Mouse (Mus musculus): ENCODE measurements around the gene Krtap4-16. TPM values are rescaled to one million over a fixed set of nuclear protein-coding genes. Genes with fewer than 3 reads are reported as not detected.
"Not testable (repeated sequence)": the region's sequence is repeated elsewhere in the genome, so short reads cannot be mapped to it uniquely, and the experiment has no call there.

Gene Krtap4-16
- not detected in 2 replicates for polyA plus RNA-seq (2012)

GRCm38 (mm10) chr11:99851508-99851907 is at the start of gene Krtap4-16:
TSS of gene Krtap4-16 (minus strand) at chr11:99851608.
- no peak for TF ChIP-seq GATA1 (IDR thresholded peaks at IDR 0.05; ENCODE audit: low read length)

- not testable (repeated sequence) for TF ChIP-seq GATA1 (IDR thresholded peaks at IDR 0.05; ENCODE audit: low read length)
Measured at GRCm38 (mm10) chr11:99878887-99879286, 27.5 kb upstream of the Krtap4-16 start, which contains the start of gene Gm11567. TSS of gene Gm11567 (plus strand) at chr11:99879187.

DNA sequence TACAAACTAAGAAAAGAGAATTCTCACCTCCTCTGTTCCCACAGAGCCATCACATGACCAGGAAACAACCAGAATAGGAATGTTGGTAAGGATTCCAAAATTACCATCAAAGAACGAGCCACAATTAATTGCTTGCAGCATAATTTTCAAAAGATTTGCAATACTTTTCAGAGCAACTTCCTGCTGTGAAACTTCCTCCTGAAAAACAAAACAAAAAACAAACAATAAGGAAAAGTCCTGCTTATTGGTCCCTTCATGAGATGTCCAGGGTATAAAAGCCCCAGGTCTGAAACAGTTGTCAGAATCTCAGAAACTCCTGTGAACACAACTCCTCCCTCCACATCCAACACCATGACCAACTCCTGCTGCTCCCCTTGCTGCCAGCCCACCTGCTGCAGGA is 21.7 kb upstream of the Krtap4-16 start, which contains the start of gene Krtap9-1:
Gene Krtap9-1 (plus strand): TSS at position 301 of the 400 bp plus-strand sequence.
- TF ChIP-seq GATA1 (IDR thresholded peaks at IDR 0.05; ENCODE audit: low read length) = not testable (repeated sequence)

- not testable (repeated sequence) for TF ChIP-seq GATA1 (IDR thresholded peaks at IDR 0.05; ENCODE audit: low read length)
Measured at GRCm38 (mm10) chr11:99864176-99864575, 12.8 kb upstream of the Krtap4-16 start, which contains the start of gene Gm11559. TSS of gene Gm11559 (plus strand) at chr11:99864476.

- TF ChIP-seq GATA1 (IDR thresholded peaks at IDR 0.05; ENCODE audit: low read length) = no peak
Measured at GRCm38 (mm10) chr11:99858761-99859160, 7.4 kb upstream of the Krtap4-16 start.

GRCm38 (mm10) chr11:99857617-99858016 is 6.2 kb upstream of the Krtap4-16 start, which contains the start of gene Gm11568:
TSS of gene Gm11568 (plus strand) at chr11:99857917.
- no peak for TF ChIP-seq GATA1 (IDR thresholded peaks at IDR 0.05; ENCODE audit: low read length)

DNA sequence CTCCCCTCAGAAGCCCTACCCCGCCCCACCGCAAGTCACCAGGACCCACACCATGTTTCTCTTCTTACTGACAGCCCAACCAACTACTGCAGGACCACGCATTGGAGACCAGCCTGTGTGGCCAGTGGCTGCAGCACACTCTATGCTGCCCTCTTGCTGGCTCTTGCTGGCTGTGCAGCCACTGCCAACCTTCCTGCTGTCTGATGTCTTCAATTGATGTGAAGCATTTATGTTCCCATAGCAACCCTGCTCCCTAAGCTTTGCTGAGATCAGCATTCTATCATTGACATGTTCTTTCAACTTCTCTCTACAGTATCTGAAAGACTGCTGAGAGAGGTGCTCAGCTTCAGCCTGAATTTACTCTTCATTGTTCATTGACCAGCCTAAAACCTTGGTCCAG is 2.7 kb upstream of the Krtap4-16 start:
- TF ChIP-seq GATA1 (IDR thresholded peaks at IDR 0.05; ENCODE audit: low read length) = no peak

DNA sequence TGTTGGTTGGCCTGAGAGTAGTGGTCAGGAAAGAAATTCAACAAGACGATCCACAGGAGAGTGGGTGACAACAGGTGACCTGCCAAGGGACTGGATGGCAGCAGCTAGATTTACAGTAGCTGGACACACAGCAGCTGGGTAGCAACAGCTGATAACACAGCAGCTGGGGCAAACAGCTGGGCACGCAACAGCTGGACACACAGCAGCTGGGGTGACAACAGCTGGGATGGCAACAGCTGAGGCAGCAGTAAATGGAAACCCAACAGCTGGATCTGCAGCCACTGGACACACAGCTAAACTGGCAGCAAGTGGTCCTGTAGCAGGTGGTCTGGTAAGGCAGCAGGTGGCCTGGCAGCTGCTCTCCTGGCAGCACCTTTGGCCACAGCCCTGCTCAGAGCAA is 4.7 kb downstream of the Krtap4-16 start:
- TF ChIP-seq GATA1 (IDR thresholded peaks at IDR 0.05; ENCODE audit: low read length) = no peak

- TF ChIP-seq GATA1 (IDR thresholded peaks at IDR 0.05; ENCODE audit: low read length) = no peak
Measured at GRCm38 (mm10) chr11:99842185-99842584, 9.2 kb downstream of the Krtap4-16 start.

DNA sequence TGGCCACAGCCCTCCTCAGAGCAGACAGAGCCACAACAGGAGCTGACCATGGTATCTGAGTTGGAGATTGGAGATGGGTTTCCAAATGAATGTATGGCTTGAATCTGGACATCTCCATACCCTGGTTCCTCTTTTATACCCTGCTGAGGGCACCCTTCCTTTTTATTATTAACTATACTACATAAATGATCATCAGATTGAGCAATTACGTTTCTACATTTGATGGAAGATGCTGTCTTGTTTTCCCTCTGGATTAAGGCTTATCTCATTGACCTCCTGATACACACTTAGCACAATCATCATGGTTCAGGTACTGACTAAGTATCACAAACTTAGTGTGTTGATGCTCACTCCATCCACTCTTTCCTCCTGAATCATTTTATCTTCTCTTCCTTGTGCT is 13.4 kb downstream of the Krtap4-16 start, which contains the start of gene 2300003K06Rik:
Gene 2300003K06Rik (minus strand): TSS at position 101 of the 400 bp plus-strand sequence.
- TF ChIP-seq GATA1 (IDR thresholded peaks at IDR 0.05; ENCODE audit: low read length) = no peak

- not testable (repeated sequence) for TF ChIP-seq GATA1 (IDR thresholded peaks at IDR 0.05; ENCODE audit: low read length)
Measured at GRCm38 (mm10) chr11:99815566-99815965, 35.8 kb downstream of the Krtap4-16 start, which contains the start of gene Gm11564. TSS of gene Gm11564 (minus strand) at chr11:99815666.

- not testable (repeated sequence) for TF ChIP-seq GATA1 (IDR thresholded peaks at IDR 0.05; ENCODE audit: low read length)
Measured at GRCm38 (mm10) chr11:99809792-99810191, 41.6 kb downstream of the Krtap4-16 start, which contains the start of gene Krtap4-13. TSS of gene Krtap4-13 (minus strand) at chr11:99809892.

DNA sequence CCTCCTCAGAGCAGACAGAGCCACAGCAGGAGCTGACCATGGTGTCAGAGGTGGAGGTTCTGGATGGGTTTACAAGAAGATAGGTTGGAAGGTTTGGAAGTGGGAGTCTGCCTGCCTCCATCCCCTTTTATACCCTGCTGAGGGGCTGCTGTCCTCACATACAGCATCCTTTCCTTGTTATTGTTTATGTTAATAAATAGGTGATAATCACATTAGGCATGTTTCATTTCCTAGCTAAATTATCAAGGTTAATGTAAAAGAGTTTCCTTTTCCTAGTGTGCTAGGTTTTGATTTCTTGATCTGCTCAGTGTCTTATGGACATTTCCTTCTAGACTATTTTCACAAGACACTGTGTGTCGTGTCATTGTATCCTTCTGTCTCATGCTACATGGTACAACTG is 47.1 kb downstream of the Krtap4-16 start, which contains the start of gene Gm11554:
Gene Gm11554 (minus strand): TSS at position 101 of the 400 bp plus-strand sequence.
- TF ChIP-seq GATA1 (IDR thresholded peaks at IDR 0.05; ENCODE audit: low read length) = not testable (repeated sequence)

Other genes starting within 250 kb of the Krtap4-16 start
- gene Gm11938, start 248.3 kb downstream of the Krtap4-16 start, polyA plus RNA-seq (2012) = not detected in 2 replicates
- gene Gm11937, start 241.4 kb downstream of the Krtap4-16 start, polyA plus RNA-seq (2012) = not detected in 2 replicates
- gene Krtap2-4, start 236.8 kb downstream of the Krtap4-16 start, polyA plus RNA-seq (2012) = not detected in 2 replicates
- gene Gm11562, start 231.2 kb downstream of the Krtap4-16 start, polyA plus RNA-seq (2012) = not detected in 2 replicates
- gene Krtap4-1, start 223.4 kb downstream of the Krtap4-16 start, polyA plus RNA-seq (2012) = not detected in 2 replicates
- gene Krtap4-2, start 216.5 kb downstream of the Krtap4-16 start, polyA plus RNA-seq (2012) = not detected in 2 replicates
- not detected in 2 replicates for gene Krtap4-7, start 207.5 kb downstream of the Krtap4-16 start, polyA plus RNA-seq (2012)
- not detected in 2 replicates for gene Gm11555, start 201.4 kb downstream of the Krtap4-16 start, polyA plus RNA-seq (2012)
- gene Gm11563, start 192.6 kb downstream of the Krtap4-16 start, polyA plus RNA-seq (2012) = not detected in 2 replicates
- not detected in 2 replicates for gene Krtap4-6, start 185.6 kb downstream of the Krtap4-16 start, polyA plus RNA-seq (2012)
- not detected in 2 replicates for gene Gm14190, start 160.9 kb downstream of the Krtap4-16 start, polyA plus RNA-seq (2012)
- not detected in 2 replicates for gene Gm14180, start 117.3 kb downstream of the Krtap4-16 start, polyA plus RNA-seq (2012)
- gene Gm11595, start 78.7 kb downstream of the Krtap4-16 start, polyA plus RNA-seq (2012) = not detected in 2 replicates
- not detected in 2 replicates for gene Krtap4-8, start 70.9 kb downstream of the Krtap4-16 start, polyA plus RNA-seq (2012)
- gene Krtap4-9, start 66.4 kb downstream of the Krtap4-16 start, polyA plus RNA-seq (2012) = not detected in 2 replicates
- gene Gm11596, start 58.1 kb downstream of the Krtap4-16 start, polyA plus RNA-seq (2012) = not detected in 2 replicates
- gene Gm11569, start 52.7 kb downstream of the Krtap4-16 start, polyA plus RNA-seq (2012) = not detected in 2 replicates
- gene Gm11554, start 47.2 kb downstream of the Krtap4-16 start, polyA plus RNA-seq (2012) = not detected in 2 replicates
- gene Krtap4-13, start 41.7 kb downstream of the Krtap4-16 start, polyA plus RNA-seq (2012) = not detected in 2 replicates
- not detected in 2 replicates for gene Gm11564, start 35.9 kb downstream of the Krtap4-16 start, polyA plus RNA-seq (2012)
- not detected in 2 replicates for gene 2300003K06Rik, start 13.5 kb downstream of the Krtap4-16 start, polyA plus RNA-seq (2012)
- gene Gm11568, start 6.3 kb upstream of the Krtap4-16 start, polyA plus RNA-seq (2012) = not detected in 2 replicates
- gene Gm11559, start 12.9 kb upstream of the Krtap4-16 start, polyA plus RNA-seq (2012) = not detected in 2 replicates
- not detected in 2 replicates for gene Krtap9-1, start 21.8 kb upstream of the Krtap4-16 start, polyA plus RNA-seq (2012)
- gene Gm11567, start 27.6 kb upstream of the Krtap4-16 start, polyA plus RNA-seq (2012) = not detected in 2 replicates
- not detected in 2 replicates for gene Krtap31-1, start 56.3 kb upstream of the Krtap4-16 start, polyA plus RNA-seq (2012)
- not detected in 2 replicates for gene Gm11565, start 63.1 kb upstream of the Krtap4-16 start, polyA plus RNA-seq (2012)
- gene Krtap31-2, start 84.7 kb upstream of the Krtap4-16 start, polyA plus RNA-seq (2012) = not detected in 2 replicates
- gene Krtap9-5, start 96.9 kb upstream of the Krtap4-16 start, polyA plus RNA-seq (2012) = not detected in 2 replicates
- gene Krtap29-1, start 127.4 kb upstream of the Krtap4-16 start, polyA plus RNA-seq (2012) = not detected in 2 replicates
- gene Krtap16-1, start 135.0 kb upstream of the Krtap4-16 start, polyA plus RNA-seq (2012) = not detected in 2 replicates
- not detected in 2 replicates for gene Krtap17-1, start 142.4 kb upstream of the Krtap4-16 start, polyA plus RNA-seq (2012)
- not detected in 2 replicates for gene Krt33a, start 164.6 kb upstream of the Krtap4-16 start, polyA plus RNA-seq (2012)
- gene Krt33b, start 178.3 kb upstream of the Krtap4-16 start, polyA plus RNA-seq (2012) = not detected in 2 replicates
- gene Krt34, start 189.9 kb upstream of the Krtap4-16 start, polyA plus RNA-seq (2012) = not detected in 2 replicates
- gene Krt31, start 198.9 kb upstream of the Krtap4-16 start, polyA plus RNA-seq (2012) = not detected in 2 replicates
- not detected in 2 replicates for gene Krt32, start 236.6 kb upstream of the Krtap4-16 start, polyA plus RNA-seq (2012)
- gene Krt35, start 244.6 kb upstream of the Krtap4-16 start, polyA plus RNA-seq (2012) = not detected in 2 replicates

Data from G1E-ER4 (cell line).